Mouse (Mus musculus) embryonic fibroblast, embryonic 13.5 days (primary cell): ENCODE measurements around the gene 3110009E18Rik. TPM values are rescaled to one million over a fixed set of nuclear protein-coding genes. Genes with fewer than 3 reads are reported as not detected.

Source experiments
- H3K27ac ChIP-seq: 2 replicates; pipeline ENCODE4 v1.5.1; 2012; ENCODE audit warnings: low read length, control low read depth, inconsistent platforms; ENCODE audit not compliant: insufficient read depth
- H3K4me1 ChIP-seq: 2 replicates; pipeline ENCODE4 v1.6.1; 2011; ENCODE audit warnings: low read length; ENCODE audit not compliant: control insufficient read depth, insufficient read depth
- H3K4me3 ChIP-seq: 2 replicates; pipeline ENCODE4 v1.5.1; 2011; ENCODE audit warnings: mild to moderate bottlenecking, control low read depth, low read length; ENCODE audit not compliant: insufficient read depth
- CTCF ChIP-seq: IDR thresholded peaks from 2 replicates; pipeline ENCODE4 v1.5.1; 2011; ENCODE audit warnings: mild to moderate bottlenecking, control low read depth, low read length, moderate library complexity, borderline replicate concordance; ENCODE audit not compliant: insufficient read depth
- POLR2A ChIP-seq: IDR thresholded peaks from 2 replicates; pipeline ENCODE4 v1.6.1; 2011; ENCODE audit warnings: low read depth, mild to moderate bottlenecking, control low read depth, low read length, moderate library complexity
- polyA plus RNA-seq: library from polyadenylated mRNA; stranded (reverse); fragments of >200 nt; gene quantifications from 2 replicates; pipeline ENCODE4 v1.2.4, GENCODE M21; 2011; ENCODE audit warnings: low read depth; ENCODE audit not compliant: missing spikeins, insufficient read length

3110009E18Rik gene
- polyA plus RNA-seq, 1 experiment: 7.2 TPM

DNA sequence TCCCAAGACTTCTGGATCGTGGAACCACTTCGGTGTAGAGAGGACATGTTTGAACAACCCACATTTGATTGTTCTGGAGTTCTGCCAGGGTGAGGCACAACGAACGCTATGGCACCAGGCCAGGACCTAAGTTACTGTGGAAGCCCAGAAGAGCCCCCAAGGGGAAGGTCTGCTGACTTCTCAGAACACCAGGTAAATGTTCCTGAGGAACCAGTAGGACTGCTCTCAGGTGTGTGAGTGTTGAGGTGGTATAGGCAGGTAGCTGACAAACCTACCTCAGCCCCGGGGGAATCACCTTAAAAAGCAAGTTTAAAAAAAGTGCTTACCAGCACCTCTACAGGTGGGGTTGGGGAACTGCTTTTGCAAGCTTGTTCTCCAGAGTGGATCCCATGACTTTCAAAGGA lies 15.4 kb upstream of the 3110009E18Rik start:
- H3K4me3 ChIP-seq: no peak overlapping the region
- no peak overlapping the region for H3K27ac ChIP-seq
- TF ChIP-seq POLR2A (no peak), CTCF (no peak)
- H3K4me1 ChIP-seq: no peaks in the 10 kb centered on the region

DNA sequence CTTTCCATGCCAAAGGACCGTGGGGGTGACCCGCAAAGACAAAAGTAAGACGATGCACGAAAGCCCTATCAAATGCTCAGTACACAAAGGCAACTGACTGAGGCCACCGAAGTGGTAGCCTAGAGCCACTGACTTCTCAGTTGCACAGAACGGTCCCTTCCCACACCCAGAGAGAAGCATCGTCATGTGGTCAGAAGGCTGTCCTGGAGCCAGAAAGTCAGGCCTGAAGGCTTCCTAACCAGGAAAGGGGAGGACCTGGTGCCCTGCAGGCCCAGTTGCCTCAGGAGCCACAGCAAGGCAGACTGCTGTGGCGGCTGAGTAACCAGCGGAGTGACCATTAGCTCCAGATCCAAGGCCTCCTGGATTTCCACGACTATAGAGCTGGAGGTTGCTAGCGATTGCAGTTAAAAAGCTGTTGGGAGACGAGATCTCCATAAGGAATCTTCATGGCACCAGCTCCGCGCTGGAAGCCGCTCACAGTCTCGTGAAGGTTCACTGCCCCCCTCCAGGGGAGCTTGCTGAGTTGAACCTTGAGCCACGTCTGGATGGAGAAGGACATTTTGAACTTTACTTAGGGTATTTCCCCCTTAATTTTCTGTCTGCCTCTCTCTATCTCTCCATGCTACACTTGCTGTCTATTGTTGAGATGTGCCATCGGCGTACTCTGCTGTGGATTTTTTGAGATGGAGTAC lies 11.1 kb upstream of the 3110009E18Rik start:
- no peak overlapping the region for H3K27ac ChIP-seq
- H3K4me3 ChIP-seq: no peak overlapping the region
- TF ChIP-seq POLR2A: no peak

DNA sequence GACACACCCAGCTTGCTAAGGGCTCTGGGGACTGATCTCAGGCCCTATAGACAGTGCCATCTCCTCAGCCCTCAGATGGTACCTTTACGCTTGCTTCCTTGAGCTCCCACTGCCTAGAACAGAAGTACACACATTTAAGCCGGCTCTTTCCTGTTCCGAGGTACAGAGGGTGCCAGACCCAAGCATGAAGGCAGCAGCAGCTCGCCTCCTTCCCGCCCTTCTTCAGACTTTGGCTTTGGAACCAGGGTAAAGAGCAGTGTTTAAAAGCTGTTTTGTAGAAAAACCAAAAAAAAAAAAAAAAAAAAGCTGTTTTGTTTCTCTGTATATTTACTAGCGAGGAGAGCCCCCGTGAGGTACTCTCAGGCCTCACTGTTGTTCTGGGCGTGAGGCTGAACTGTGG lies 9.2 kb upstream of the 3110009E18Rik start:
- no peaks in the 10 kb centered on the region for H3K4me1 ChIP-seq
- H3K27ac ChIP-seq: peak overlapping the region; percentile 44; the same call in 1 of the 2 replicates
- TF ChIP-seq CTCF: no peak
- no peak for TF ChIP-seq POLR2A
- no peak overlapping the region for H3K4me3 ChIP-seq

More for the DNA sequence above, 11.1 kb upstream of the 3110009E18Rik start:
- no peaks in the 10 kb centered on the region for H3K4me1 ChIP-seq

DNA sequence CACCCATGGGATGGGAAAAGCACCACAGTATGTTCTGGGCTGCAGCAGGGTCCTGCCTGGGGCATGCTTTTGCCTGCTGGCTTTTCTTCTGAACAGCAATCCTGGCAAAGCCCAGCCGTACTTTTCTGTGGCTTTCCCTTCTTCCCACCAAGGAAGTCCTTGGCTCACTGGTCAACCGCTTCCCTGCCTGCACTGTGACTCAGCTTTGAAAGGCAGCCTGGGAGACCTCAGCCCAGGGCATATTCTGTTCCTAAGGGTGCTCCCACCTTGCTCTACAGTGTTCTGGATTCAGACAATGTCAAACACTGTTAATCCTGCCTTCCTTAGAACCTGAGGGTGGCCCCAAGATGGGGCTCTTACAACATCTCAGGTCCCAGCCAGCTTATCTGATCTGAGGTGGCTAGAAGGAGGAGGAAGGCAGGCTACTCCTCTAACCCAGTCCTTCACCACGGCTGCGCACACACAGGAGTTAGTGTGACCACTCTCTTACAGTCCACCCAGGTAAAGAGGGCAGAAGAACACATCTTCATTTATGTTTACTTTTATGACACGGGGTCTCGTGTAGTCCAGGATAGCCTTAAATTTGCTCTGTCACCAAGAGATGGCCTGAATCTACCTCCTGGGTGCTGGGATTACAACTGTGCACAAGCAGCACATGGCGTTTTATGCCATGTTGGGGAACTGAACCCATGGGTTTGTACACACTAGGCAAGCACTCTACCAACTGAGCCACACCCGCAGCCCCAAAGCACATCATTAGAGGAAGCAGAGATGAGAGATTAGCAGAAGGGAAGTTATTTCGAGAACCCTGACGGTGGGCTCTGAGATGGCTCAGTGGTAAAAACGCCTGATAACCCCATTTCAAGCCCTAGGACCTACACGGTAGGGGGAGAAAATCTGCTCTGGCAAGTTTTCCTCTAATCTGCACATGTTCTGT lies 8.5 kb upstream of the 3110009E18Rik start:
- Histone ChIP-seq H3K4me1 (no peaks in the 10 kb centered on the region), H3K4me3 (no peak overlapping the region), H3K27ac (peak overlapping the region; percentile 44; the same call in 1 of the 2 replicates)
- no peak for TF ChIP-seq CTCF
- no peak for TF ChIP-seq POLR2A

DNA sequence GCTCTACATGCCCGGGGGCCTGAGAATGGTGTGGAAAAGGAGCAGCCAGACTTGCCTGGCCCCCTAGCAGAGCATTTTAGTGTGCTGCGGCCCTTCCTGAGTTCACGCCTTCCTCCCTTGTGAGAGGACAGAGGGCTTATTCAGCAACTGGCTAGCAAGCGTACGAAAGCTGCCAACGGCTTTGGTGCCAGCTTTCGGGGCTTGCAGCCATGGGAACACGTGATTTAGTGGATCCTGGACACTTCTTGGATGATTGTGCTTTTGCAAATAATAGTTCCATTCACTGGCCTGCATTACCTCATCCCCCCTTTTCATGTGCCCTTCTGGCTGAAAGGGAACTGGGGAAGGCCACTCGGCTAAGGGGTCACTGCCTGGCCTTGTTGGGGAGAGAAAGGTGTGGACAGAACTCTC lies 5.3 kb upstream of the 3110009E18Rik start:
- no peak for TF ChIP-seq CTCF
- TF ChIP-seq POLR2A: no peak
- no peak overlapping the region for H3K27ac ChIP-seq
- H3K4me3 ChIP-seq: no peak overlapping the region
- H3K4me1 ChIP-seq: peaks cover 4% of the 10 kb centered on the region; the same call in 1 of the 2 replicates

DNA sequence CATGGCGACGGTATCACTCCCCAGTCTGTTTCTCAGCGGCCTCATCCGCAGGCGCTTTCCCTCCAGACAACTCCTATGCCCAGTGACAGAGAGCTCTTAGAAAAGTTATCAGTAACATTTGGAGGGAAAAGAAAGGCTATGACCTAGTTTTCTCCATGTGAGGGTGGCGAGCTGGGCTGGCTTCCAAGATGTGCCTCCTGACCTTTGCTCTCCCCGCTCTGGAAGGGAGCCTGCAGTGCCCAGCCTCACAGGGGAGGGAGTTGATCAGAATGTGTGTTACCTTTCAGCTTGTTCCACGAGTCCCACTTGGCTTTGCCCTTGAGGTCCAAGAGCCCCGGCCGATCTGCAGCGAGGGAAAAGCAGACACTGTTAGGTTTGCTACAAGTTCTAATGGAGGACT lies 4.9 kb upstream of the 3110009E18Rik start:
- no peak for TF ChIP-seq CTCF
- no peak for TF ChIP-seq POLR2A
- H3K4me3 ChIP-seq: no peak overlapping the region
- peaks cover 4% of the 10 kb centered on the region; the same call in 1 of the 2 replicates for H3K4me1 ChIP-seq
- no peak overlapping the region for H3K27ac ChIP-seq

DNA sequence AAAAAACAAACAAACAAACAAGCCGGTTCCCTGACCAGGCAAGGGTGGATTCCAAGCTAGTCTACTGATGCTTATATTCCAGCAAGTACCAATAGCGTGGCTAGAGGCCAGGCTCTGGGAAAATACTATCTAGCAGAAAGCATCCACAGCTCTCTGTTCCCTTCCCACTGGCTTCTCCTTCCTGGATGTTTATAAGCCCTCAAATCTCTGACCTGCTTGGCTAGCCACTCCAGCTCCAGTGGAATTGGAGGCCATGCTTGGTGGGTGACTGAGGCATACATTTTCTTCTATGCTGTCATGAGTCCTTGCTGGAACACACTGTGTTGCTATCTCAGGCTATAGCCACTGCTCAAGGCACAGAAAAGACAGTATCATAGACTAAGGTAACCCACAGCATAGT lies 2.1 kb upstream of the 3110009E18Rik start:
- Histone ChIP-seq H3K4me3 (peak overlapping the region; percentile 59; the same call in 1 of the 2 replicates), H3K4me1 (peaks cover 4% of the 10 kb centered on the region; the same call in 1 of the 2 replicates), H3K27ac (no peak overlapping the region)
- TF ChIP-seq CTCF: no peak
- no peak for TF ChIP-seq POLR2A

DNA sequence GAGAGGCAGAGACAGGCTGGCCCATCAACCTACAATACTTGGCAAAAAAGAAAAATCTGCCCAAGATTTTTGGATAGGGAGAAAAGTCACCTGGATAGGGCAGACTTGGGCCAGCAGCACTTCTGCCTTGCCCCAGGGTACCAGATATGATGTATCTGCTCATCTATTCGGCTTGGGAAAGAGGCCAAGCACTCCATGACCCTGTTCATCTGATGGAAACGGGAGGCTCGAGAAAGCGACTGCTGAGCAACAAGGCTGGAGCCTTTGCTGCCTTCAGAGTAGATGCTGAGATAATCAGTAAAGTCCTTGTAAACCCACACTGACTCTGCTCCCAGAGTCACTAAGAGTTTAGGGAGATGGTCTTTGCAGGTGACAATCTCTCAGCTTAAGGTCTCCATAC lies 1.6 kb upstream of the 3110009E18Rik start:
- Histone ChIP-seq H3K27ac (no peak overlapping the region), H3K4me1 (peaks cover 4% of the 10 kb centered on the region; the same call in 1 of the 2 replicates), H3K4me3 (peak overlapping the region; percentile 59)
- TF ChIP-seq CTCF (no peak), POLR2A (no peak)

DNA sequence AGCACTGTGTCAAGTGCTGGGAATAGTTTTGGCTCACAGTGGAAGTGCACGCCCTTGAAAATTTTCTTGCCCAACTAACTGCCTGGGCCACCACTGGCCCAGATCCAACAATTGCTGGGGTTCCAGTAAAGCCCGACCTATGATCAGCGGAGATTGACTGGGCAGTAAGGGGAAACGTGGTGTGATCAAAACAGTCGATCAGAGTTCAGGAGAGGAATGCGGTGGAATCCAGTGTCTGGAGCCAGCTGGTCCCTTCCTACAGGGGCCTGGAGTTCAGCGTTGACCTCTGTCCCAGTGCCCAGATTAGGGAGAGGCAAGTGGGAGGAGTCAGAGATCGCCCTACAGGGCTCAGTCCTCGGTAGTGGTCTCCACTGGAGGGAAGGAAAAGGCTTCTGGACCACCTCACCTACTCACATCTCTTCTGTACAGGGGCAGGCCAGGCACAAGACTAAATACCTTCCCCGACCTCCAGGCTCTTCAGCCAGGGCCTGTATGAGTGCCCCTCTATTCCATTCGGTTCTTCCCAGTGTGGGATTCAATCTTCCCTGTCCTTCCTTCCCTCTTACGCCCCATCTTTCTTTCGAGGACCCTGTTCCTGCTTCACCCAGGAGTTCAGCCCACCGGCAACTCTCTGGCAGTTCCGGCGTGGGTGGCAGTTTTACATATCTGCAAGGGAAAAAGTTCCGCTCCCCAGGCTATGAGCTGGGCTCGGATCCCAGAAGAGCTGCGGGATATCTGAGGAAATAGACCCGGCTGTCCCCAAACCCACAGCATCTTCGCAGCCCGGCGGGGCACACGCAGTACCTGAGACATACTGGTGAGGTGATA lies 632 bp upstream of the 3110009E18Rik start:
- TF ChIP-seq POLR2A (no peak), CTCF (no peak)

More for the DNA sequence above, 632 bp upstream of the 3110009E18Rik start:
- Histone ChIP-seq H3K4me3 (peak overlapping the region; percentile 59), H3K4me1 (peaks cover 4% of the 10 kb centered on the region; the same call in 1 of the 2 replicates), H3K27ac (peak overlapping the region; percentile 56)
